Mouse (Mus musculus): ENCODE measurements around the gene Mob1b.

Gene Mob1b

DNA sequence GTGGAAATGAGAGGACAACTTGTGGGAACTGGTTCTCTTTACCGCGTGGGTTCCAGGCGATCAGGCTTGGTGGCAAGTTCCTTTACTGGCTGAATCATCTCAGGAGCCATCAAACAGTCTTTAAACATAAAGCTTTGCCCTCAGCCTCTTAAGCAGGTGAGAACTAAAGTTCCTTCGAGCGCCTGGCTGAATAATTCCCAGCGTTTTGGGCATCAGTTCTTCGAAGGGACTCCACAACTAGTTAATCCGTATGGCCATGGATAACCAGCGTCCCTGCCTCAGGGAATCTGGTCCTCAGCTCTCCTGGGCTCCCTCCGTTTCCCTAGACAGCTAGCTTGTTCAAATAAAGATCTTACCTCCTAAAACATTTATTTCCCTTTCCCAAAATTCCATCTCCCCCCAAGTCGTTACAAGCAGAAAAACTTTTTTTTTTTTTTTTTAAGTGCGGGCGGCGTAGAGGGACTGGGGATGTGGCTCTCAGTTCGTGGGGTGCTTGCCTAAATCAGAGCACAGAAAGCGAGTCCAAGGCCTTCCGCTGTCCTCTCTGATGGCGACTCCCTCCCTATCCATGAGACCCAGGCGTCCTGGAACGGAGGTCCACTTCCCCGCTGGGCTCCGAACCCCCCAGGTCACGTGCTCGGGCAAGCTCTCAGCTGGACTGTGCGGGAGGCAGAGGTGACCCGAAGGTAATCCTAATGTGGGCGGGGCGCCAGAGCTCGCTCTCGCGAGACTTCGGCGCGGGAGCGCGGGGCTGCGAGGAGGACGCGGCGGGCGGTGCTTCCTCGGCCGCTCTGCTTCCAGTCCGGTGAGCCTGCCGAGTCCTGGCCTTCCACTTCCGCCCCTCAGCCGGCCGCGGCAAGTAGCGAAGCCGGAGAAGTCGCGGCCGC is at the start of gene Mob1b:
Gene Mob1b (plus strand): TSS at position 740 of the 887 bp plus-strand sequence.
- in situ Hi-C loops (cut with MboI; ENCODE audit: low sequenced_read_pairs), result no loop called here

DNA sequence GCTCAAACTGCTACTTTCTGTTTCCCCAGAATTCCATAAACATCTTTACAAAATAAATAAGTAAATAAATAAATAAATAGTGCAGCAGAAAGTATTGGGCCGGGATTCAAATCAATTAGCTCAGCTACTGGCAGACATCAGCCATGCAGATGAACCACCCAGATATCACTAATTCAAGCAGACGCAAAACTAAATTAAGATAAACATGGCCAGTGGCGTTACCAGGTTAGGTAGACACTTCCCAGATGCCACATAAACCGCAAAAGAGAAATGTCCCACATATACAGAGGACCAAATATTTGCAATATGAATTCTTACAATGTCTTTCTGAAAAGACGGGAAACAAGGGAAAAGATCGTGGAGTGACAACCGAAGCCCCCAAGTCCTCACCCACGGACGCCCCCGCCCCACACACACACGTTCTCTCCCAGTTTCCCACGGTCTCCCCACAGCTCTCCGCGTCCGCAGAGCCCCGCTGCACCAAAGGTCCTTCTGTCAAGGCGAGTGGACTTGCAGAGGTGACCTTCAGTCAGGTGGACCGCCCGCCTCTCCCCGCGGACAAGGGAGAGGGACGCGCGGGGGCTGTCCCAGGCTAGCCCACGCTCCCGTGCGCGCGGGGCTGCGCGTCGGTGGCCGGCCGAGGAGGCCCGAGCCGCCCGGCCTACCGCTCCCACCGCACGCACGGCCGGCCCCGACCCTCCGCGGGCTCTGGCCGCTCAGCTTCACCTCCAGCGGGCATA is 45.8 kb upstream of the Mob1b start:
- in situ Hi-C loops (cut with MboI; ENCODE audit: low sequenced_read_pairs), result no loop called here

DNA sequence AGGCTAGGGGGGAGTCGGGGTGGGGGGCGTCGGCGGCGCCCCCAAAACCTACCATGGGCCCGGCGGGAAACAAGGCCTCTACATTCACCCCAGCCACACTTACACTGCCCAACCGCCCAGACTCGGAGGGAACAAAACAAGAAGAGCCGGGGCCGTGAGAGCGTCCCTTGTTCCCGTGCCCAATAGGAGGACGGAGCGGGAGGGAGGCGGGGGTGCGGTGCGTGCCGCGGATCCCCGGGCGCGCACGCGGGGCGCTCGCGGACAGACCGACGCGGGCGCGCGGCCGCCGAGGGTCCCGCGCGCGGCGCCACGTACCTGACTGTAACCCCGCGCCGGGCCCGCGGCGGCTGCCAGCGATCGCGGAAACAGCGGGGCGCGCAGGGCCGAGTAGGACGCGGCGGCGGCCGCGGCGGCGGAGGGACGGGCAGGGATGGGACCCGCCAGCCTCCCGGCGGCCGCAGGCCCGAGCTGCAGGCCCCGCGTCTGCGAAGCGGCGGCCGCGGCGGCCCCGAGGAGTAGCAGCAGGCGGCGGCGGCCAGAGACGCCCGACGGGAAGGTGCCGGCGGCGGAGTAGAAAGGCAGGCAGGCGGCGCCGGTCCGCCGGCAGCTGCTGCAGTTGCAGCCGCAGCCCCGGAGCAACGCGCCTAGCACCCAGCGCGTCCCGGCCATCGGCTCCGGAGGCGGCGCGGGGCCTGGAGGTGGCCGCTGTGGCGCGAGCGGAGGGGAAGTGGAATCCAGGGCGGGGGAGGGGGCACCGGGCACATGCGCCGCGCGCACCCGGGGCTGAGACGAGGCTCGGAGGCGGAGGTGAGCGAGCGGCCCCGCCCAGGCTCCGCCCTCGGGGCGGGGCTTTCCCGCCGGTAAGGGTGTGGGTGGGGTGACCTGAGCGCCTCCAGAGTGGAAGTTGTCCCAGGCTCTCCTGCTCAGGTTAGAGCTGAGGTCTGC is 44.9 kb upstream of the Mob1b start, which contains the start of gene Grsf1:
Gene Grsf1 (minus strand): TSS at position 729 of the 945 bp plus-strand sequence.
- in situ Hi-C loops (cut with MboI; ENCODE audit: low sequenced_read_pairs), result no loop called here

DNA sequence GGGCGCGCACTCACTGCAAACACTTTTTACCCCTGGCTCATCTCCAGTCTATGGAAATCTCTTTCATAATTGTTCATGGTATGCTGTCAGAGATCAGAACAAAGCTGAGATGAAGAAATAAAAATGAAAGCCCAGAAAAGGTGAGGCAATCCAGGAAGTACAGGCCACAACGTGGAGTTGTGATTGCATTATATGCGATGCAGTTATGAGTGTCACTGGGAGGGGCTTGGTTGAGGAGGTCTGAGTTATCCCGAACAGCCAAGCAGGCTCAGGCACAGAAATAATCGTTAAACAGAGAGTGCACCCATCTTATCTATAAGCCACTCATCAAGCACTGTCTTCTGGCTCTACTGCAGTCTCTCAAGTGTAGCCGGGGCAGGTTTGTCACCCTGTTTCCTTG is 41.7 kb upstream of the Mob1b start:
- in situ Hi-C loops (cut with MboI; ENCODE audit: low sequenced_read_pairs), result no loop called here

DNA sequence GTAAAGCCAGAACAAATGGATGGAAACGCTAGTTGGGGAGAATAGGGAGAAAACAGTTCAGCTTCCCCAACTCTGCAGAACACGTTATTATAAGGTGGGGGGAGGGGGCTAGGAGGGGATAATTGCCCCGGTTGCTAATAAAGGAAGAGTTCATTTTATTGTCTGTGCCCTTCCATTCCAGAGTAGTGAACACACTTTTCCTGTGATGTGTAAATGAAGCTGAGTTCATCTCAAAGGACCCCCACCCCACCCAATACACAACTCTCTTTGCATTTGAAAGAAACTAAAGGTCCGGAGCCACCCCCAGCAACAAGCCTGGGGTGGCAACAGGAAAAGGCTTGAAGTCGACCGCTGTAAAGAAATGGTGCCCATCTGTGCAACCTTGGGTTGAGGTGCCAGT is 41.3 kb upstream of the Mob1b start:
- in situ Hi-C loops (cut with MboI; ENCODE audit: low sequenced_read_pairs), result no loop called here

DNA sequence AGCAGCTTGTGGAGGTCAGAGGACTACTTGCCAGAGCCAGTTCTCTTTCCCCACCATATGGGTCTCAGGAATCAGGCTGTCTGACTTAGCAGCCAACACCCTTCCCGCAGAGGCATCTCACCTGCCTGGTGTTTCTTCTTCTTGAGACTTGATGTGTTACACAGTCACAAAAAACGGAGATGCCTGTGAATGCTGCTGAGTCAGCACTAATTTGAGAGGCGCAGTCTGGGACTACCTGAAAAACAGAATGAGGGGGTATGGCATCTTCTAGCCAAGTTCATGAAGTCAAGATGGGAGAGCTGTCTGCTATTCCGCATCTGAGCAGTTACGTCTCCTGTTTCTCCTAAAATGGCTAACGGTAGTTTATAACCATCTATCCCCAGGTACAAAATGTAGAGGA is 40.1 kb upstream of the Mob1b start:
- in situ Hi-C loops (cut with MboI; ENCODE audit: low sequenced_read_pairs), result no loop called here

DNA sequence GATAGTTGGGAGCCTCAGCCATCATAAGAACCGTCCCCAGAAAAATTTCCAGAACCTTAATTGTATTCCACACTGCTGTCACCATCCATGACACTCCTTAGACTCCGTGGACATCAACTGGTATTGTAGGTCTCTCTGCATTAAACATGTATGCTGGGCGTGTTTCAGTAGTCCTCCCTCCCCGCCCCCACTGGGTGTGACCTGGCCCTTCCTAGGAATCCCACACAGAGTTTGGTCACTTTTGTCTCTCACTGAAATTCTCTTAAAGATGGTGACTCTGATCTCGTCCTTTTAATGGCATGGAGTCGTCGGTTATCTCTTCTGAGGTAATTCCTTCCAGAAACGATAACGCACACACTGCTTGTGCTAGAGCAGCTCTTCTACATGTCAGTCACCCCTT is 36.9 kb upstream of the Mob1b start:
- in situ Hi-C loops (cut with MboI; ENCODE audit: low sequenced_read_pairs), result no loop called here

DNA sequence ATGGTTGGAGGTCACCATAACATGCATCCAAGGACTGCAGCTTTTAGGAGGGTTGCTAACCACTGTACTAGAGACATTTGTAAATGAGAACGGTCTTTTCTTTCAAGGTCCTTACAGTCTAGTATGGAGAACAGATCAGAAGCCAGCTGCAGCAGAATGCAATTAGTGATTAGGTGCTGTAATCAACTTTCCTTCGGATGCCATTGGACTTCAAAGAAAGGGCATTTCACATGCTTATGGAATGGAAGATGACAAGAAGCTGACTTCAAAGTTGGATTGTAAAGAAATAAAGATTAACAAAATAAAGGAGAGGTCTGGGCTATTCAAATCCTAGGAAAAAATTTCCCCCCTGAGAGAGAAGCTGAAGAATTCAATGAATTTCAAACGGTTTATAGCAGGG is 36.4 kb upstream of the Mob1b start:
- in situ Hi-C loops (cut with MboI; ENCODE audit: low sequenced_read_pairs), result no loop called here

DNA sequence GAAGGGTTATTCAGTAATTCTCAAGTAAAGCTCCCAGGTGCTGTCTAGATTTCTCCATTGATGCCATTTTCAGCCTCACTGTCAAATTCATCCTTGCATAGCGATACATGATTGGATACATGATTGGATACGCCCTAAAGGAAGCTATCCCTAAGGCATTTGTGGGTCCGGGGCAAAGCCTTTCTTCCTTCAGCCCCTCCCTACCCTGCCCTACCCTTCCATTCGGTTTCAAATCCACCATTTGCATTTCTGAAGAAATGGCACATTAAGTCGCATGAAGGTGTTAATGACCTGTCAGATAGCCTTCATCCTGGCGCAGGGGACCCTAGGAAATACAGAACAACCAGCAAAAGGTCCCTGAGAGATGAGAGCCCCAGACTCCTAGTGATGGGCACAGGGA is 35.3 kb upstream of the Mob1b start:
- in situ Hi-C loops (cut with MboI; ENCODE audit: low sequenced_read_pairs), result no loop called here

DNA sequence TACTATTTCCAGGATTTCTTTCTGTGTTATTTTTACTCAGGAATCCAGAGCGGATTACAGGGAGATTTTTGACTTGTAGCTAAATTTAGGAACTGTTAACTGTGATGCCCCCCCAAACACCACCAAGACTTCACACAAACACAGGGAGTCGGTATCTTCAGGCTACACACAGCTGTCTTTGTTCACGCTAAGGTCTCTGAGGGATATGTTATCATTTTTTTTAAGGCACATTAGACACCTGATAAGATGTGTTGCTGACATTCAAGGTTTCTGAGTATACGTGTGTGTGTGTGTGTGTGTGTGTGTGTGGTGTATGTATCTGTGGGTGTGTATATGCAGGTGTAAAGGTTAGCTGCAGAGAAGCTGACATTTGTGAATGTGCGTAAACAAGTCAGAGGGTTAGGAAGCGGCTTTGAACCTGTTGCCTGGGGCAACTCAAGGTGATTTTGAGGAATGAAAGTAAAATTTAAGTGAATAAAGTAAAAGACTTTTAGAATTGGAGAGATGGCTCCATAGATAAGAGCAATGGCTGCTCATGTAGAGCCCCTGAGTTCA is 34.8 kb upstream of the Mob1b start:
- in situ Hi-C loops (cut with MboI; ENCODE audit: low sequenced_read_pairs), result no loop called here

DNA sequence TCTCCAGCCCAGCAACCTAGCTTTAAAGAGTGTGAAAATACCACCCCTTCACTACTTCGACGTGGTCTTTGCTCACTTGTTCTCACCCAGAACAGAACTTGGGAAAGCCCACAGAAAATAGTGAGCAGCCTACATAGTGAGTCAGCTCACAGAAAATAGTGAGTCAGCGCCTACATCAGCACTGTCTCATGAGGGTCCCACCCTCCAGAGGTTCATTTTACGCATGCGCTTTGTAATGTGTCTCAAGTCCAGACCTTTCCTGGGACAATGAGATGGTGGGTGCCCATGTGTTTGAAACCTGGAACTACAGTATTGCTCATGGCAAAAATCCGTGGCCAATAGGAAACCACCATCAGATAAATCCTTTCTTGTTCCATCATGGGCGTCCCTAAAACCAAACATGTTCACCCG is 32.7 kb upstream of the Mob1b start:
- in situ Hi-C loops (cut with MboI; ENCODE audit: low sequenced_read_pairs), result no loop called here

DNA sequence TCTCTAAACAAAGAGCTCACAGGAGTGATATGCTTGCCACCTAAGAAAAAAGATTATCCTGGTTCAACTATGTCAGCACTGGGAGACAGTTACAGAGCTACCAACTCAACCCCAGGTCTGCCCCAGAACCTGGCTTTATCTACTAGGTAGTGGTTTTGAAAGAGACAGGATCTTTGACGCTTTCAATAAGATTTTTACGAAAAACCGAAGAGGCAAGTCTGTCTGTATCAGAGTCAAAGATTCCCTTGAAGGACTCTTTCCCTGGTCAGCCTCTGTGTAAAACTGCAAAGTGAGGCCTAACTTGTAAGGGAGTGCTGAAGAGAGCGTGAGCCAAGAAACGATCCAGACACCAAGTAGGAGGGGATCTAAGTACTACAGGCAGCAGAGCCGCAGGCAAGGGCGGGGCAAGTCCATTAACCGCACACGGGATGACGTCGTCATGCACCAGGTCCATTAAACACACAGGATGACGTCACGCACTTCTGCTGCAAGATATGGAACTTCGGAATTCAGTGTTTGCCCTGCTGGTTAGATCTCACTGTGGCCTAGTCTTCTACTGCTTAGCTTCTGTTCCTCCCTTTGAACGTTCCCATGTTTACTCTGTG is 32.0 kb upstream of the Mob1b start:
- in situ Hi-C loops (cut with MboI; ENCODE audit: low sequenced_read_pairs), result no loop called here

DNA sequence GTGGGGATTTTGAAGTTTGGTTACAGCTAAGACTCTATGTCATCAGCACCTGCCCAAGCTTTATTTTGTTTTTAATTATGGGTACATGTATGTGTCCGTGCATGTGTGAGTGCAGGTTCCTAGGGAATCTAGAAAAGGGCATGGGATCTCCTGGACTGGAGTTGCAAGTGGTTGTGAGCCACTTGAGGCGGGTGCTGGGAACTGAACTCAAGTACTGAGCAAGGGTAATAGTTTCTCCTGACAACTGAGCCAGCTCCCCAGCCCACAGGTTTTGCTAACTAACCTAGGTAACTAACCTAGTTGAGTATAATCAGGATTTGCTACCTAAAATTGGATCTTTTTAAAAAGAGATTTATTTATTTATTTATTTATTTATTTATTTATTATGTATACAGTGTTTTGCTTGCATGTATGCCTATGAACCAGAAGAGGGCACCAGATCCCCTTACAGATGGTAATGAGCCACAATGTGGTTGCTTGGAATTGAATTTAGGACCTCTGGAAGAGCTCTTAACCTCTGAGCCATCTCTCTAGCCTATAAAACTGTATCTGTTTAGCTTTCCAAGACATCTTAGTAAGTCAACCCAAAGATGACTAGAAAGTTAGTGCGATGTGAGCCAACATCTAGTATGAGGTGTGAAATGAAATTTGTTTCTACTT is 31.2 kb upstream of the Mob1b start:
- in situ Hi-C loops (cut with MboI; ENCODE audit: low sequenced_read_pairs), result no loop called here

DNA sequence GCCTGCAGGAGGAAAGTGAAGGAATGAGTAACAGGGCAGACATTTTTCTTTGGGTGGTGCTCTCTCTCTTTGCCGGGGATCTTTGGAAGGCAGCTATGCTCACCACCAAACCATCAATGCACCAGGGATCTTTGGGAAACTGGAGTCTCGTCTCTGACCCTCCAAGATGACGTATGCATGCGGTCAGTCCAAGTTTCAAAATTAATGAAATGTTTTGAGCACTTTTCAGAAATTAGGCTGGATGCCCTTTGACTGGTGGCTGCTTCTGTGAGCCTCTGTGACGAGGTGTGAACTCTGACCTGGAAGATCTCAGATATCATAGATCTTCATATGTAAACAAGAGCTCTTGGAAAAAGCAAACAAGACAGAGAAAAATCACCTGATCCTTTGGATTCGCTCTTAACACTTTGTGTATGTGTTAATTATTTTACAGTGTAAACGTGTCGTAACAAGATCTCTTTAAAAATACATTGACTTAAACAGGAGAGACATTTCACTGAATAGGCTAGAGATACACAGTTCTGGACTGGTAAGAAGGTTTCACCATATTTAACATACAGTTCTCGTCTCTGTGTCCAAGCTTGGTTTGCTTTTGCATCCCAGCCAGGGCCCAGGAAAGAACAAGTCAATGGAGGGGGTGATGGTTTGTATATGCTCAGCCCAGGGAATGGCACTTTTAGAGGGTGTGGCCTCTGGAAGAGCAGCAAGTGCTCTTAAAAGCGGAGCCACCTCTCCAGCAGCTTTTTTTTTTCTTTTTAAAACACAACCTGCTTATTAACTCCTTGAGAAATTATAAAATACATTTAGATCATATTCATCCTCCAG is 29.8 kb upstream of the Mob1b start:
- in situ Hi-C loops (cut with MboI; ENCODE audit: low sequenced_read_pairs), result no loop called here

DNA sequence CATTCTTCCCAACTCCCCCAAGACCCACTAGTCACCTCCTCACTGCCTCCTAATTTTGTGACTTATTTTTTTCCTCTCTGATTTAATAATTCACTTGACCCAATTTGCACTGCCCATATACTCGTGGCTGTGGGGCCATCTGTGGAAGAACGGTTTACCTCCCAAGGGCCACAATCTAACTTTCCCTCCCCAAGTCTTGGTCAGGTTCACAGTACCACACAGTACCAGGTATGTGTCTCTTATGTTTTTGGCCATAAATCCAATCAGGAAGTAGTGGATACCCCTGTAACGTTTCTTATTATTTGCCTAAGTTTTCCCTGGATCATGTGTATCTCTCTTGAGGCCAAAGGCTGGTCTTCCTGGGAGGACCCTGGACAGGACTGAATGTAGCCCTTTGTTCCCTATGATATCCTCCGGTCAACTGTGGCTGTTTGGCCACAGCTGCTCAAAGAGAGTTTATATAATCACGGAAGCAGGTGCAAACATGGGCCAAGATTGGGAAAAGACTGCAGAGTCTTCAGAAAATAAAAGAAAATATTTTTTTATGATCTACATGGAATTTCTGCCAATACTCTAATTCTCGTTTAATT is 29.1 kb upstream of the Mob1b start:
- in situ Hi-C loops (cut with MboI; ENCODE audit: low sequenced_read_pairs), result no loop called here

DNA sequence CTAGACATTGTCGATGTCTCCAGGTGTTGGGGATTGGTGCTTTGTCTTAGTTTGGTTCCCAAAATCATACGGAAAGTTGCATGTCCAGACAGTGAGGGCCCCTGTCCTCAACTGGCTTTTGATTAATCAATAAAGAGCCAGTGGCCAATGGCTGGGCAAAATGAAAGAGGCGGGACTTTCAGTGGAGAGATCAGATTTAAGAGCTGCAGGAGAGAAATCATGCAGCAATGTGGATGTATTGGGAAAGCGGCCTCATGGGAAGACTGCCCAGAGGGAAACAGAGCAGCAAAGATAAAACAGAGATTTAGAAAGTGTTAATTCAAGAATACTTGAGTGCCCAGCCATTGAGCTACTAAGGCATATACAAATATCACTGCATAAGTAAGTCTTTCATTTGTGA is 28.1 kb upstream of the Mob1b start:
- in situ Hi-C loops (cut with MboI; ENCODE audit: low sequenced_read_pairs), result no loop called here

DNA sequence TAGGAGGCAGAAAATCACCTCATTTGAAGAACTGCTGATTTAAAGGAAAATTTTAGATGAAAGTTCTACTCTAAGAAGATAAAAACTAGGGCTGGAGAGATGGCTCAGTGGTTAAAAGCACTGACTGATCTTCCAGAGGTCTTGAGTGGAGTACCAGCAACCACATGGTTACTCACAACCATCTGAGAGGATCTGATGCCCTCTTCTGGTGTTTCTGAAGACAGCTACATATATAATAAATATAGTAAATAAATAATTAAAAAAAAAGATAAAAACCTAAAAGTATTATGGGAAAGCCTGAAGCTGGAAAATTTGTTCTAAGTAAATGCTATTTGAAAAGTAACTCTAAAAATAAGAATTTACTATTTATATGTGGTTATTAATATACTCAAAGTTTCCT is 27.6 kb upstream of the Mob1b start:
- in situ Hi-C loops (cut with MboI; ENCODE audit: low sequenced_read_pairs), result no loop called here

DNA sequence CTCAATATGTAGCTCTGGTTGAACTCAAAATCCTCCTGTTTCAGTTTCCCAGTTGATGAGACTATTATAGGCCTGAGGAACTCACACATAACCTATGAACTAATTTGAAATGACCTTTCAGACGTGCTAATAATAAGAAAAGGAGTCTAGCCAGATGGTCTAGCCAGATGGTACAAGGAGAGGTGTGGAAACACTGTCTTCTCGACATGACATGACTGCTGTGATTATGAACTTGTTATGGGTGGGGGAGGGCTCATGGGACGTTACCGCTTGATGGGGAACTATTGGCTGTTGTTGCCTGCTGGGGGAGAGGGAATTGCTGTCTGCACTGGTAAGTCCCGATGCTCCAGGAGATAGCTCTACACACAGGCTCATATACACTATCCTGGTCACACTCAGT is 23.4 kb upstream of the Mob1b start:
- in situ Hi-C loops (cut with MboI; ENCODE audit: low sequenced_read_pairs), result no loop called here

Measured in CH12F3 (cell line).